Mouse (Mus musculus) limb, embryonic 12.5 days (tissue): Measurements from ENCODE around the gene Dcaf5. TPM values are rescaled to one million over a fixed set of nuclear protein-coding genes. Genes with fewer than 3 reads are reported as not detected.

Experiments used
- microRNA-seq: library from miRNA; unstranded; fragments of <30 nt; microRNA quantifications from one replicate; pipeline ENCODE4, GENCODE M21; 2017
- polyA plus RNA-seq: library from polyadenylated mRNA; unstranded; fragments of >200 nt; fragmentation: Nextera tagmentation; extraction: Ambion mirVana; gene quantifications from 2 replicates; pipeline ENCODE4 v1.2.1, GENCODE M21; 2016

Gene Dcaf5
- polyA plus RNA-seq, 1 experiment from 2014 or later: 18.3 TPM

Small RNA genes within 50 kb of the gene (microRNA-seq; reads per million reads assigned to microRNA genes)
- gene Mir1843a: 21.9 reads per million, percentile 34 among the genes with 10 or more reads in this experiment

Other genes starting within 250 kb of the Dcaf5 start
- 42.0 and 45.8 TPM in 2 replicates for gene Actn1, start 176.2 kb downstream of the Dcaf5 start, polyA plus RNA-seq
- 35.9 and 37.7 TPM in 2 replicates for gene Exd2, start 26.5 kb upstream of the Dcaf5 start, polyA plus RNA-seq
- 8.9 and 10.7 TPM in 2 replicates for gene Galnt16, start 81.7 kb upstream of the Dcaf5 start, polyA plus RNA-seq
- 26.1 and 26.6 TPM in 2 replicates for gene Slc39a9, start 207.3 kb upstream of the Dcaf5 start, polyA plus RNA-seq
- 357 and 362 TPM in 2 replicates for gene Erh, start 207.7 kb upstream of the Dcaf5 start, polyA plus RNA-seq